Mouse (Mus musculus) cerebellum, adult 18-20 months (tissue): ENCODE measurements at regions not wholly inside any gene's neighbourhood (a gene's known extent, or its start where the extent isn't known, plus 50 kb on each side); places are given as distances from the start of the nearest gene placed in this dataset.

Experiments used
- DNase-seq, 2 experiments: peaks; one replicate each; pipeline ENCODE4 v3.0.0; 2021

- DNase-seq, result no peak
Observed at GRCm38 (mm10) chr2:95142151-95142550, 704.2 kb upstream of the Api5 start.

GRCm38 (mm10) chr2:95140116-95140515 lies 702.2 kb upstream of the Api5 start:
- peak; percentile 63 to 65 for DNase-seq

GRCm38 (mm10) chr2:95136636-95137035 lies 698.7 kb upstream of the Api5 start:
- DNase-seq, result no peak

- peak; percentile 23 to 24 for DNase-seq
Observed at GRCm38 (mm10) chr2:95131181-95131580, 693.2 kb upstream of the Api5 start.

GRCm38 (mm10) chr2:95128721-95129120 lies 690.8 kb upstream of the Api5 start:
- DNase-seq, result peak in 1 of 2 experiments; percentile 3

GRCm38 (mm10) chr2:95119544-95119943 lies 681.6 kb upstream of the Api5 start:
- DNase-seq, result no peak

GRCm38 (mm10) chr2:95097055-95097454 lies 659.1 kb upstream of the Api5 start:
- DNase-seq, result peak; percentile 14 to 22

- no peak for DNase-seq
Observed at GRCm38 (mm10) chr2:95054636-95055035, 616.7 kb upstream of the Api5 start.

- DNase-seq, result no peak
Observed at GRCm38 (mm10) chr2:95053866-95054265, 615.9 kb upstream of the Api5 start.
